In the genomic region with DNA sequence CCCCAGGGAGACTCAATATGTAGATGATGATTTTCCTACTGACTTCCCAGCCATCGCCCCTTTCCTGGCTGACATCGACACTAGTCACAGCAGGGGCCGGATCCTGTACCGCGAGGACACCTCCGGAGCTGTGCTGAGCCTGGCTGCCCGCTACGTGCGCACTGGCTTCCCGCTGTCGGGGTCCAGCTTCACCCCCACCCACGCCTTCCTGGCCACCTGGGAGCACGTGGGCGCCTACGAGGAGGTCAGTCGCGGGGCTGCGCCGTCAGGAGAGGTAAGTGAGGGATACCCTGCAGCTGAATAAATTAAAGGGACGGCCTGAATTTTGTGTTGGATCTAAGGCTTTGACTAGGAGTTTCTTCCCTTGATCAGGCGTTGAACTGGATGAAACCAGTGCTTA, we compare ENCODE assay signal across 9 mouse cellular contexts. TPM values are rescaled to one million over a fixed set of nuclear protein-coding genes. Genes with fewer than 3 reads are reported as not detected.
A peak's percentile ranks its signal among the peaks of the same experiment; 100 is the strongest.
DNase-seq lines count a peak whose midpoint lies in the region; ATAC-seq and TF ChIP-seq lines count a peak whose summit lies in the region.
"Had no signal": no experiment of that assay in that cellular context is flagged by ENCODE, and none has a peak within 500 bp of the region (broad histone marks: within the 10 kb centered on the region; RNA-seq: fewer than 3 reads in every experiment).

No protein-coding gene starts in this region.

- WGBS in embryonic facial prominence, embryonic 12.5 days = 2% methylated on average over 21 of the region's 21 CpGs
- 1% methylated on average over 20 of the region's 21 CpGs for WGBS in midbrain, embryonic 16.5 days

- intact Hi-C loops in gastrocnemius, adult 2 months (cut with DNase I) = loop anchor here (5.0 kb wide), 1 partner anchor 65 kb away; no protein-coding TSS in a partner anchor

- no peaks in the 10 kb centered on the region for H3K9me3 ChIP-seq in embryonic facial prominence, embryonic 12.5 days
- no peaks in the 10 kb centered on the region for H3K9me3 ChIP-seq in midbrain, embryonic 16.5 days (replicated peaks; ENCODE audit: control insufficient read depth, low read length, poor library complexity, severe bottlenecking)

- H3K36me3 ChIP-seq in embryonic facial prominence, embryonic 12.5 days = 0 out of 2 replicates have a peak, but pooled peaks cover 4% of the 10 kb centered on the region
- no peaks in the 10 kb centered on the region for H3K36me3 ChIP-seq in midbrain, embryonic 16.5 days (ENCODE audit: control insufficient read depth, insufficient read depth, low read length)

- 0 out of 2 replicates have a peak, but pooled peaks cover 5% of the 10 kb centered on the region for H3K27me3 ChIP-seq in embryonic facial prominence, embryonic 12.5 days
- H3K27me3 ChIP-seq in midbrain, embryonic 16.5 days (ENCODE audit: control insufficient read depth, insufficient read depth, low read depth, low read length) = peaks cover 21% of the 10 kb centered on the region

- H3K27ac ChIP-seq in gastrocnemius, adult 2 months = peak overlapping the region; percentile 87
- no peak overlapping the region for H3K27ac ChIP-seq in embryonic facial prominence, embryonic 12.5 days
- no peak overlapping the region for H3K27ac ChIP-seq in midbrain, embryonic 16.5 days (ENCODE audit: low read length)

- H3K4me3 ChIP-seq in gastrocnemius, adult 2 months = peak overlapping the region; percentile 74
- peak overlapping the region; percentile 59 for H3K4me3 ChIP-seq in embryonic facial prominence, embryonic 12.5 days
- peak overlapping the region; percentile 55; the same call in 1 of the 2 replicates for H3K4me3 ChIP-seq in midbrain, embryonic 16.5 days (ENCODE audit: low read depth, low read length)

- ATAC-seq in embryonic facial prominence, embryonic 12.5 days (ENCODE audit: insufficient number of reproducible peaks, insufficient read depth, low FRiP score, low TSS enrichment) = no peak
- ATAC-seq in midbrain, embryonic 16.5 days = no peak
- no peak for ATAC-seq in inflammation-experienced regulatory T-cells, adult 6 months

- peak overlapping the region; percentile 67 for H3K4me2 ChIP-seq in embryonic facial prominence, embryonic 12.5 days (replicated peaks)
- peak overlapping the region; percentile 98 for H3K4me2 ChIP-seq in midbrain, embryonic 16.5 days (ENCODE audit: low read length)

- DNase-seq in gastrocnemius, adult 2 months = peak; percentile 28
- no peak for DNase-seq in gastrocnemius, postnatal 10 days
- peak; percentile 34 for DNase-seq in induced T-regulatory cell, adult 2 months (ENCODE audit: low read depth)
- no peak for DNase-seq in urinary bladder, postnatal 10 days (ENCODE audit: low spot score)
- no peak for DNase-seq in spleen, postnatal 4 days (ENCODE audit: low spot score in 2 of 2)

- no peak for TF ChIP-seq CTCF in gastrocnemius, adult 2 months (IDR thresholded peaks at IDR 0.05)

- peaks cover 37% of the 10 kb centered on the region for H3K4me1 ChIP-seq in embryonic facial prominence, embryonic 12.5 days
- peaks cover 10% of the 10 kb centered on the region for H3K4me1 ChIP-seq in midbrain, embryonic 16.5 days (ENCODE audit: control insufficient read depth, insufficient read depth, low read length)

- H3K9ac ChIP-seq in embryonic facial prominence, embryonic 12.5 days = peak overlapping the region; percentile 59
- no peak overlapping the region for H3K9ac ChIP-seq in midbrain, embryonic 16.5 days (ENCODE audit: low read depth, low read length)

RNA-seq across cellular contexts. Expression of a gene that starts 1.2 kb away (rescaled TPM):
- total RNA-seq in gastrocnemius, adult 2 months (2021) = 1 to 10 TPM; 6.5 to 7.6 TPM
- total RNA-seq in gastrocnemius, postnatal 10 days (2021) = 10 to 100 TPM; 90.7 to 94.0 TPM
- polyA plus RNA-seq in embryonic facial prominence, embryonic 12.5 days (2016; fragmentation: Nextera tagmentation; extraction: Ambion mirVana) = 85.7 and 87.2 TPM in 2 replicates
- polyA plus RNA-seq in midbrain, embryonic 16.5 days (2015; fragmentation: Nextera tagmentation; extraction: Ambion mirVana) = 28.2 and 31.6 TPM in 2 replicates
- 1 to 10 TPM in 1 of 3 experiments, under 1 TPM in 2; 0.35 to 1.1 (median 0.70) TPM for polyA plus RNA-seq in inflammation-experienced regulatory T-cells, adult 6 months (2017; shearing (Covaris generic))
- total RNA-seq: hematopoietic stem cell, adult 5-6 weeks had no signal

Comparison
In these comparisons a context has a peak if more than half of its experiments do, and no peak if none do; other contexts are left out.
1. DNase-seq: peak in gastrocnemius, adult 2 months (single experiment) and induced T-regulatory cell, adult 2 months (single experiment); none in gastrocnemius, postnatal 10 days (single experiment), urinary bladder, postnatal 10 days (single experiment) and spleen, postnatal 4 days (0 of 2).
2. RNA of a gene that starts 1.2 kb away (polyA plus RNA-seq): 85.7 to 87.2 TPM in embryonic facial prominence, embryonic 12.5 days and 28.2 to 31.6 TPM in midbrain, embryonic 16.5 days; 0.35 to 1.1 TPM in inflammation-experienced regulatory T-cells, adult 6 months; every median in the first group is over 10 times any median in the second.
3. Peak in every context shown above with its lines, with median percentiles within 50 percentile points of each other: H3K4me3 ChIP-seq.